Mouse (Mus musculus): ENCODE data around the gene Fam50b. TPM values are rescaled to one million over a fixed set of nuclear protein-coding genes. Genes with fewer than 3 reads are reported as not detected.

Fam50b gene
- total and polyA plus RNA-seq, 2 experiments from 2014 or later: not detected

- no peak overlapping the region for H3K27ac ChIP-seq (ENCODE audit: low read depth)
Measured at GRCm38 (mm10) chr13:34762865-34763264, 28.2 kb downstream of the Fam50b start.

DNA sequence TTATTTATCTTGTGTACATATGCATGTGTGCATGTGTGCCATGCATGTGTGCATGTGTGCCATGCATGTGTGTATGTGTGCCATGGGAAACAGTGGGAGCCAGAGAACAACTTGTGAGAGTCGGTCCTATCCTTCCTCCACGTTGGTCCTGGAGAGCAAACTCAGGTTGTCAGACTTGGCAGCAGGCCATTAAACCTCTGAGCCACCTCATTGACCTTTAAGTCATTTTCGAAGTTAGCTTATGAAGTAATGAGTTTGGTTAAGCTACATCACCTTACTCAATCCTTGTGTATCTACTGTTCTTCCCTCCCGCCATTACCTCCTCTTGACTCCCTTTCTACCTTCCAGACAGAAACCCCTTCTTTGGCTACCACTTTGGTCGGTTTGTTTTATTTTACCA lies 30.6 kb downstream of the Fam50b start:
- Histone ChIP-seq H3K4me2 (ENCODE audit: low read depth, low read length) (no peak overlapping the region), H3K4me3 (ENCODE audit: low read depth, low read length) (no peak overlapping the region), H3K9me3 (replicated peaks; ENCODE audit: control insufficient read depth, low read length) (no peaks in the 10 kb centered on the region), H3K9ac (replicated peaks; ENCODE audit: low read depth, low read length) (no peak overlapping the region), H3K36me3 (replicated peaks; ENCODE audit: control insufficient read depth, insufficient read depth, low read length) (no peaks in the 10 kb centered on the region), H3K27ac (ENCODE audit: low read depth) (no peak overlapping the region), H3K4me1 (ENCODE audit: control insufficient read depth, insufficient read depth) (peaks cover 11% of the 10 kb centered on the region; the same call in 1 of the 2 replicates), H3K27me3 (ENCODE audit: control insufficient read depth, insufficient read depth, low read length) (no peaks in the 10 kb centered on the region)
- WGBS: 64% methylated on average over 5 of the region's 5 CpGs
- DNase-seq (ENCODE audit: low spot score): no peak
- TF ChIP-seq CTCF (IDR thresholded peaks at IDR 0.05; ENCODE audit: low read depth) (no peak), EP300 (IDR thresholded peaks at IDR 0.05; ENCODE audit: low read depth) (no peak)
- ATAC-seq (ENCODE audit: insufficient read depth, low read depth): no peak

More at GRCm38 (mm10) chr13:34762865-34763264, 28.2 kb downstream of the Fam50b start:
- Histone ChIP-seq H3K9me3 (replicated peaks; ENCODE audit: control insufficient read depth, low read length) (no peaks in the 10 kb centered on the region), H3K4me1 (ENCODE audit: control insufficient read depth, insufficient read depth) (peaks cover 17% of the 10 kb centered on the region; the same call in 1 of the 2 replicates), H3K27me3 (ENCODE audit: control insufficient read depth, insufficient read depth, low read length) (no peaks in the 10 kb centered on the region), H3K4me3 (ENCODE audit: low read depth, low read length) (no peak overlapping the region), H3K36me3 (replicated peaks; ENCODE audit: control insufficient read depth, insufficient read depth, low read length) (no peaks in the 10 kb centered on the region), H3K4me2 (ENCODE audit: low read depth, low read length) (no peak overlapping the region), H3K9ac (replicated peaks; ENCODE audit: low read depth, low read length) (no peak overlapping the region)
- WGBS: 60% methylated on average over 4 of the region's 4 CpGs
- TF ChIP-seq EP300 (IDR thresholded peaks at IDR 0.05; ENCODE audit: low read depth) (no peak), CTCF (IDR thresholded peaks at IDR 0.05; ENCODE audit: low read depth) (no peak)
- ATAC-seq (ENCODE audit: insufficient read depth, low read depth) (no peak), DNase-seq (ENCODE audit: low spot score) (no peak)

DNA sequence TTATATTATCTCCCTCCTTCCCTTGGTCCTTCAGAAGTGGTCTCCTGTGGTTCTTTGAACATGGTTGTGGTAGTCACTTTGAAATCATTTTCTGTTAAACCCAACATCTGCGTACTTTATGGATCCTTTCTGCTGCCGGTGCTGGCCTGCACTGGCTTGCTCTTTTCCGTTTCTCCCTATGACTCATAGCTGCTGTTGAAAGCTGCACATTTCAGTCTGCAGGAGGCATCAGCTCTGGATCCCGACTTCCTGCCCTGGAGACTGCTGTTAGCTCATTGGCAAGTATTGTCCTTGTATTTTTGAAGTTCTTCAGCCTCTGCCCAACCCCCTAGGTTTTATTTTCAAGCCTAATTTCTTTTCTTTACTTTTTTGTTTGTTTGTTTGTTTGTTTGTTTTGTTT lies 31.9 kb downstream of the Fam50b start:
- peak; percentile 53; the same call in 1 of the 2 replicates for ATAC-seq (ENCODE audit: insufficient read depth, low read depth)
- no peak overlapping the region for H3K4me3 ChIP-seq (ENCODE audit: low read depth, low read length)
- H3K9ac ChIP-seq (replicated peaks; ENCODE audit: low read depth, low read length): no peak overlapping the region
- peaks cover 7% of the 10 kb centered on the region; the same call in 1 of the 2 replicates for H3K4me1 ChIP-seq (ENCODE audit: control insufficient read depth, insufficient read depth)
- TF ChIP-seq CTCF (IDR thresholded peaks at IDR 0.05; ENCODE audit: low read depth) (peak; percentile 14; the same call in 1 of the 2 replicates), EP300 (IDR thresholded peaks at IDR 0.05; ENCODE audit: low read depth) (no peak)
- H3K27ac ChIP-seq (ENCODE audit: low read depth): peak overlapping the region; percentile 15; the same call in 1 of the 2 replicates
- DNase-seq (ENCODE audit: low spot score): peak; percentile 64
- H3K9me3 ChIP-seq (replicated peaks; ENCODE audit: control insufficient read depth, low read length): no peaks in the 10 kb centered on the region
- no peaks in the 10 kb centered on the region for H3K27me3 ChIP-seq (ENCODE audit: control insufficient read depth, insufficient read depth, low read length)
- 32% methylated on average over 4 of the region's 4 CpGs for WGBS
- no peaks in the 10 kb centered on the region for H3K36me3 ChIP-seq (replicated peaks; ENCODE audit: control insufficient read depth, insufficient read depth, low read length)
- H3K4me2 ChIP-seq (ENCODE audit: low read depth, low read length): no peak overlapping the region

DNA sequence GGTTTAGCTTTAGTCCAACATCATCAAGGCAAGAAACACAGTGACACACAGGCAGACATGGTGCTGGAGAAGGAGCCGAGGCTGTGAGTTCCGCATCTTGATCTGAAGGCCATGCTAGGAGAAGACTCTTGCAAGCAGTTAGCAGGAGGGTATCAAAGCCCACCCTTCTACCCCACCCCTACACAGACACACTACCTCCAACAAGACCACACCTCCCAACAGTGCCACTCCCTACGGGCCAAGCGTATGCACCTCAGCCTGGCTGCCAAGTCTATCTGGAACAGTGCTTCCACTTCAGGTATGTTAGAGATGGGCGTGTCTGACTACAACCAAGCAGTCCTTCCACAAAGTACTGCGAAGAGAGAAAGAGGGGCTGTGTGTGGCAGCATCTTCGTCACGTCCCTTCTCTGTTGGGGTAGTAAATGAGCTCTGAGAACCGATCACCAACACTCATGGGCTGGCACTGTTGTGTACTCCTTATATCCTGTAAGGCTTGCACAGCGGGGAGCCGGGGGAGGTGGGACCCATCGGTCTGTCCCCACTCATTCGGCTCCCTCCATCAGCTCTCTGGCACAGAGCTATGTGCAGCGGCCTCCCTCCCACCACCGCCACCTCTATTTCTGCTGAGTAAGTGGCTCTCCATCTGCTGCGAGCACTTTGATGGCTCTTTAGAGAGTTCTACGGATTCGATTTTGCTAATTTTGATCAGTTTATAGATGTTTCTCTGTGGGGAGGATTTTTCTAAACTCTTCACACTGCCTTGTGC lies 33.1 kb downstream of the Fam50b start:
- TF ChIP-seq CTCF (IDR thresholded peaks at IDR 0.05; ENCODE audit: low read depth): no peak
- no peak for TF ChIP-seq EP300 (IDR thresholded peaks at IDR 0.05; ENCODE audit: low read depth)
- no peak for ATAC-seq (ENCODE audit: insufficient read depth, low read depth)
- Histone ChIP-seq H3K4me3 (ENCODE audit: low read depth, low read length) (no peak overlapping the region), H3K4me2 (ENCODE audit: low read depth, low read length) (no peak overlapping the region), H3K9me3 (replicated peaks; ENCODE audit: control insufficient read depth, low read length) (no peaks in the 10 kb centered on the region), H3K36me3 (replicated peaks; ENCODE audit: control insufficient read depth, insufficient read depth, low read length) (no peaks in the 10 kb centered on the region), H3K27ac (ENCODE audit: low read depth) (no peak overlapping the region), H3K9ac (replicated peaks; ENCODE audit: low read depth, low read length) (no peak overlapping the region), H3K27me3 (ENCODE audit: control insufficient read depth, insufficient read depth, low read length) (no peaks in the 10 kb centered on the region), H3K4me1 (ENCODE audit: control insufficient read depth, insufficient read depth) (no peaks in the 10 kb centered on the region)
- WGBS: 84% methylated on average over 18 of the region's 18 CpGs
- DNase-seq (ENCODE audit: low spot score): no peak

GRCm38 (mm10) chr13:34776767-34777166 lies 42.1 kb downstream of the Fam50b start:
- no peaks in the 10 kb centered on the region for H3K27me3 ChIP-seq (ENCODE audit: control insufficient read depth, insufficient read depth, low read length)
- DNase-seq (ENCODE audit: low spot score) (no peak), ATAC-seq (ENCODE audit: insufficient read depth, low read depth) (no peak)
- no peak overlapping the region for H3K4me3 ChIP-seq (ENCODE audit: low read depth, low read length)
- H3K36me3 ChIP-seq (replicated peaks; ENCODE audit: control insufficient read depth, insufficient read depth, low read length): no peaks in the 10 kb centered on the region
- H3K27ac ChIP-seq (ENCODE audit: low read depth): no peak overlapping the region
- peaks cover 14% of the 10 kb centered on the region for H3K4me1 ChIP-seq (ENCODE audit: control insufficient read depth, insufficient read depth)
- H3K9ac ChIP-seq (replicated peaks; ENCODE audit: low read depth, low read length): no peak overlapping the region
- no peaks in the 10 kb centered on the region for H3K9me3 ChIP-seq (replicated peaks; ENCODE audit: control insufficient read depth, low read length)
- WGBS: 57% methylated on average over 3 of the region's 3 CpGs
- H3K4me2 ChIP-seq (ENCODE audit: low read depth, low read length): no peak overlapping the region
- TF ChIP-seq EP300 (IDR thresholded peaks at IDR 0.05; ENCODE audit: low read depth) (no peak), CTCF (IDR thresholded peaks at IDR 0.05; ENCODE audit: low read depth) (no peak)

Measured in heart, postnatal 0 days (tissue).